Mouse (Mus musculus) liver, embryonic 11.5 days (tissue): ENCODE results near the gene Tkt. TPM values are rescaled to one million over a fixed set of nuclear protein-coding genes. Genes with fewer than 3 reads are reported as not detected.
"Not testable (repeated sequence)": the region's sequence is repeated elsewhere in the genome, so short reads cannot be mapped to it uniquely, and the experiment has no call there.

Experiments
- ATAC-seq: fragments of 200-750 bp; cut with Nextera tagmentation; replicated peaks from 2 replicates; pipeline ENCODE4 v1.8.0; 2017; ENCODE audit warnings: moderate number of reproducible peaks, mild to moderate bottlenecking, moderate TSS enrichment, moderate library complexity; ENCODE audit not compliant: low FRiP score
- DNase-seq: peaks from one replicate; pipeline ENCODE4 v3.0.0-alpha.2; 2017; ENCODE audit warnings: low spot score
- H3K27ac ChIP-seq: fragments of 300-500 bp; sonication (generic); 2 replicates; pipeline ENCODE4 v1.5.1; 2014; ENCODE audit warnings: mild to moderate bottlenecking, low read depth, low read length, control low read depth
- H3K27me3 ChIP-seq: fragments of 300-500 bp; sonication (generic); replicated peaks from 2 replicates; pipeline ENCODE4 v1.6.1; 2014; ENCODE audit warnings: low read length, mixed read lengths; ENCODE audit not compliant: control insufficient read depth, insufficient read depth
- H3K36me3 ChIP-seq: fragments of 300-500 bp; sonication (generic); 2 replicates; pipeline ENCODE4 v1.6.1; 2014; ENCODE audit warnings: mild to moderate bottlenecking, low read length, moderate library complexity, mixed read lengths; ENCODE audit not compliant: control insufficient read depth, insufficient read depth
- H3K4me1 ChIP-seq: fragments of 300-500 bp; sonication (generic); replicated peaks from 2 replicates; pipeline ENCODE4 v1.6.1; 2014; ENCODE audit warnings: low read length, mixed read lengths; ENCODE audit not compliant: control insufficient read depth, insufficient read depth
- H3K4me2 ChIP-seq: fragments of 300-500 bp; sonication (generic); 2 replicates; pipeline ENCODE4 v1.6.1; 2014; ENCODE audit warnings: mild to moderate bottlenecking, control low read depth, moderate library complexity
- H3K4me3 ChIP-seq: fragments of 300-500 bp; sonication (generic); 2 replicates; pipeline ENCODE4 v1.5.1; 2014; ENCODE audit warnings: low read depth, low read length, control low read depth
- H3K9ac ChIP-seq: fragments of 300-500 bp; sonication (generic); 2 replicates; pipeline ENCODE4 v1.6.1; 2014; ENCODE audit warnings: low read depth, low read length, control low read depth
- H3K9me3 ChIP-seq: fragments of 300-500 bp; sonication (generic); 2 replicates; pipeline ENCODE4 v1.6.1; 2016; ENCODE audit warnings: low read length, inconsistent platforms, mixed read lengths; ENCODE audit not compliant: control insufficient read depth
- WGBS: fragments of 180-500 bp; shearing (Covaris S2); extraction: QIAGEN DNeasy Blood & Tissue Kit; methylation state at CpG from one replicate; pipeline ENCODE4 v1.1.7; 2014; 5-methylcytosine and 5-hydroxymethylcytosine counted together
- polyA plus RNA-seq: library from polyadenylated mRNA; unstranded; fragments of >200 nt; fragmentation: Nextera tagmentation; extraction: Ambion mirVana; gene quantifications from 2 replicates; pipeline ENCODE4 v1.2.1, GENCODE M21; 2014

Gene Tkt
- polyA plus RNA-seq, 1 experiment from 2014 or later = 184 TPM

DNA sequence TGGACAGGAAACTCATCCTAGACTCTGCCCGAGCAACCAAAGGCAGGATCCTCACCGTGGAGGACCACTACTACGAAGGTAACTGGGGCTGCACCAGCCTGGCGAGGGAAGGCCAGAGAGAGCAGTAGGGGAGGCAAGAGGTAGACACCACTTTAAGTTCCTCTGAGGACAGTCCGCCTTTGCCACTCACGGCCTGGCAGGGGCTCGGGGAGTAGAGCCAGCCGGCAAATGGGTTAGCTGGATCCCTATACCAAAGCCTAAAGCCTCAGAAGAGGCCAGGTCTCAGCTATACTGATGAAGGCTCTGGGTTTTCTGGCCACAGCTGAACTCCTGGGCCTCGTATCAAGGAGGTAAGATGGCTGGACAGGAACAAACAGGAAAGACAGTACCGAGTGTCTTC is 24.1 kb downstream of the Tkt start:
- 85% methylated on average over 10 of the region's 10 CpGs for WGBS

DNA sequence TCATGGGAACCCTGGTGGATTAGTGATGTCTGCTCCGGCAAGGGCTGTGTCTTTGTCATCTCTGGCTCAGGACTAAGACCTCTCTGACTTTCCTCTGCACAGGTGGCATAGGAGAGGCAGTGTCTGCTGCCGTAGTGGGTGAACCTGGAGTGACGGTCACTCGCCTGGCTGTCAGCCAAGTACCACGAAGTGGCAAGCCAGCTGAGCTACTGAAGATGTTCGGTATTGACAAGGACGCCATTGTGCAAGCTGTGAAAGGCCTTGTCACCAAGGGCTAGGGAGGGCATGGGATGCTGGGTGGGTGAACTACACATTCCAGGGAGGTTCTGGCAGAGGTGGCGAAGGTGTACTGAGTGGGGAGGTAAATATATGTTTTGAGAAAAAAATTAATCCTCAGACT is 25.1 kb downstream of the Tkt start:
- no peak for DNase-seq
- ATAC-seq = no peak
- Histone ChIP-seq H3K9ac (no peak overlapping the region), H3K27me3 (no peaks in the 10 kb centered on the region), H3K36me3 (peaks cover 64% of the 10 kb centered on the region), H3K27ac (no peak overlapping the region), H3K4me2 (no peak overlapping the region), H3K4me1 (peaks cover 23% of the 10 kb centered on the region), H3K9me3 (no peaks in the 10 kb centered on the region), H3K4me3 (no peak overlapping the region)
- 84% methylated on average over 8 of the region's 8 CpGs for WGBS

More for the DNA sequence above, 24.1 kb downstream of the Tkt start:
- Histone ChIP-seq H3K9me3 (no peaks in the 10 kb centered on the region), H3K4me2 (no peak overlapping the region), H3K9ac (no peak overlapping the region), H3K4me3 (no peak overlapping the region), H3K27me3 (no peaks in the 10 kb centered on the region), H3K4me1 (peaks cover 17% of the 10 kb centered on the region), H3K36me3 (peaks cover 71% of the 10 kb centered on the region), H3K27ac (peak overlapping the region; percentile 2; the same call in 1 of the 2 replicates)
- ATAC-seq (no peak), DNase-seq (no peak)

DNA sequence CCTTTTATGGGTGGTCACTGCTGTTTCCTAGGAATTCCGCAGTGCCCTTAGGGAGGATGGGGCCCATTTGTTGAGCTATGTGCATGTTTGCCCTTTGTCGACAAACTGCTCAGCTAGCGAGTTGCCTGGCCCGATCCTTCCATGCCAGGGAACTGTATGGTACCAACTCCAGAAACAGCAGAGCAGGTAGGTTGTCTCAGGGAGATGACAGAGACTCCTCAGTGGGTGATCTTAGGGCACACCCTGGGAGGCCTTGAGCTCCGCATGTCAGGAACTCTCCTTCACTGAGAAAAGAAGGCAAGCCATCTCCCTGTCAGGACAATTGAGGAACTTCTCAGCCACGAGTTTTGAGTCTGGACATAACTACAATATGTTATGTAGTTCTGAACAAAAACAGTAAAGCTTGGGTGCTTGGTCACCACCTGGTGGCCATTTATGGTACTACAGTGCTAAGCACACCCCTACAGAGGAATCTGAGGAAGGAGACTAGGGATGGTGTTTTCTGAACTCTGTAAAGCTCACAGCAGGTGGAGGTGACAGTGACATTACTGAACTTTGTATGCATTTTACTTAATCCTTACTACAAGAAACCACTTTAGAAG is 25.9 kb downstream of the Tkt start:
- no peaks in the 10 kb centered on the region for H3K9me3 ChIP-seq
- WGBS = 73% methylated on average over 6 of the region's 6 CpGs
- DNase-seq (no peak), ATAC-seq (0 out of 2 replicates have a peak, but pooled peaks have one; percentile 44)
- peaks cover 55% of the 10 kb centered on the region for H3K36me3 ChIP-seq
- no peak overlapping the region for H3K27ac ChIP-seq
- no peak overlapping the region for H3K4me2 ChIP-seq
- no peak overlapping the region for H3K4me3 ChIP-seq
- H3K27me3 ChIP-seq = no peaks in the 10 kb centered on the region
- H3K9ac ChIP-seq = no peak overlapping the region
- peaks cover 24% of the 10 kb centered on the region for H3K4me1 ChIP-seq

DNA sequence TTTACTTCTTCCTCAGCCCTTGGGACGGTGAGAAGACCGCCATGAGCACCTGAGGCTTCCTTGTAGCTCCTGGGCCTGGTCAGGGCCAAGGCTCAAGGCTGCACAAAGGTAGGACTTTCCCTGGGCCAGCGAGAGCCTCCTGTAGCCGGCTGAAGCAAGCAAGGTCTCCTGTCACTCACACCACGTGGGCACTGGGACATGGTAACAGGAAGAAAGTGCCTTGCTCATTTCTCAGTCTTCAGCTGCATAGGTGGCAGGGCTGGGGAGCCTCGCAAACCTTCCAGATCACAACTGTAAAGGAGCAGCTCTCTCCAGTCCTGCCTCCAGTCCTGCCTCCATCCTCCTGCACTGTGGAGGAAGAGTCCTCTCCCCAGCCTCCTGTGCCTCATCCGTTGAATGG is 27.6 kb downstream of the Tkt start:
- Histone ChIP-seq H3K4me2 (peak overlapping the region; percentile 39; the same call in 1 of the 2 replicates), H3K27ac (peak overlapping the region; percentile 86), H3K36me3 (peaks cover 40% of the 10 kb centered on the region), H3K27me3 (no peaks in the 10 kb centered on the region), H3K4me1 (peaks cover 28% of the 10 kb centered on the region), H3K4me3 (no peak overlapping the region), H3K9me3 (no peaks in the 10 kb centered on the region), H3K9ac (0 out of 2 replicates have a peak overlapping the region, but pooled peaks have one; percentile 10)
- no peak for ATAC-seq
- 68% methylated on average over 7 of the region's 7 CpGs for WGBS
- no peak for DNase-seq

DNA sequence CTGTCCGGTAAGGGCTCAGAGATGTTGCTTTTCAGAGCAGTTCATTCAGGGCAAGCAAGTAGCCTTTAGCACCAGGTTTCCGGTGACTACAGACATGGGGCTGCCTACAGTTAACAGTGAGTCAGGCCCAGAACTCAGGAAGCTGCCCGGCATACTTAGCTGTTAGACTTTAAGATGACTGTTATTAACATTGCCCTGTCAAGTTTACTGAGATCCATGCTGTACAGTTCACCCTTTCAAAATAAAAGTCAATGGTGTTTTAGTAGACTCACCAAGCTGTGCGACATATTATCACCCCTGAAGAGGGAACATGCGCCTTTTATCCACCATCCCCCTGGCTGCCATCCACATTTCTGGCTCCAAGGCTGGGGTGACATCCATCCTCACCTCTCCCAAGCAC is 28.1 kb downstream of the Tkt start:
- ATAC-seq (peak; percentile 10; the same call in 1 of the 2 replicates), DNase-seq (no peak)
- peaks cover 35% of the 10 kb centered on the region for H3K36me3 ChIP-seq
- WGBS = 51% methylated on average over 5 of the region's 5 CpGs
- H3K4me2 ChIP-seq = peak overlapping the region; percentile 39; the same call in 1 of the 2 replicates
- H3K27me3 ChIP-seq = no peaks in the 10 kb centered on the region
- H3K4me3 ChIP-seq = no peak overlapping the region
- peaks cover 28% of the 10 kb centered on the region for H3K4me1 ChIP-seq
- no peaks in the 10 kb centered on the region for H3K9me3 ChIP-seq
- H3K27ac ChIP-seq = peak overlapping the region; percentile 86
- H3K9ac ChIP-seq = peak overlapping the region; percentile 22; the same call in 1 of the 2 replicates

DNA sequence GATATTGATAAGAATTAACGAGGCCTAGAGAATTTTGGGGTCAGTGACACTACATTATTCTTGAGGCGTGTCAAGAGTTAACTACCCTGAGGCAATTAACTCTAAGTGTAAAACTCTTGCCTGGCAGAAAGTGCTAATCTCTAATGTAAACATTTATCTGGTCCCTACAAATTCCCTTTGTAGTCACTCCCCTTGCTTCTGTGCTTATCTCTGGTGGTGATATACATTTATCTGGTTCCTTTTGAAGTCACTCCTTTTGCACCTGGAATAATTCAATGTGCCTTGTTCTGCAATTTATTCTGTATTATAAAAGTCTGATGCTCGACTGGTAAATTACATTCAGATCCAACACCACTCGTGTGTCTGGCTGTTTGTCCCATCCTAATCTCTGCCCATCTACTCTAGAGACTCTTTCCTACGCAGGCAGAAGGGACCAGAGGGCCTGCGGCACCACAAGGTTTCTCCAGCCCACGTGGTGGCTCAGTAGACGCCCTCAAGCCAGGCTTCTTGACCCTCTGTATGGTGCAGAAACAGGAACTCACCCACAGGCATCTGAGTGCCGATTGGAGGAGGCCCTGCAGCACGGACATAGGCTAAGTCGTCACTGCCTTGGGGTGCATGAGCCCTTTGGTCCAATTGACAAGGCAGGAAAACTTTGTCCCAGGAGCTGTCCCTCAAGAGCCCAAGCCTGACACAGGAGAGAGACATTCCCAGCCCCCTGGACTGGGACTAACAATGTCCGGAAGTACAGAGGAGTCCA is 29.3 kb downstream of the Tkt start:
- not testable (repeated sequence) for H3K4me3 ChIP-seq, H3K9me3 ChIP-seq, H3K27me3 ChIP-seq
- ATAC-seq = peak; percentile 85
- H3K36me3 ChIP-seq = peaks cover 23% of the 10 kb centered on the region
- WGBS = 13% methylated on average over 10 of the region's 12 CpGs
- DNase-seq = peak; percentile 72
- H3K9ac ChIP-seq = peak overlapping the region; percentile 38; the same call in 1 of the 2 replicates
- peak overlapping the region; percentile 36 for H3K4me2 ChIP-seq
- peak overlapping the region; percentile 59 for H3K27ac ChIP-seq
- peaks cover 28% of the 10 kb centered on the region for H3K4me1 ChIP-seq

DNA sequence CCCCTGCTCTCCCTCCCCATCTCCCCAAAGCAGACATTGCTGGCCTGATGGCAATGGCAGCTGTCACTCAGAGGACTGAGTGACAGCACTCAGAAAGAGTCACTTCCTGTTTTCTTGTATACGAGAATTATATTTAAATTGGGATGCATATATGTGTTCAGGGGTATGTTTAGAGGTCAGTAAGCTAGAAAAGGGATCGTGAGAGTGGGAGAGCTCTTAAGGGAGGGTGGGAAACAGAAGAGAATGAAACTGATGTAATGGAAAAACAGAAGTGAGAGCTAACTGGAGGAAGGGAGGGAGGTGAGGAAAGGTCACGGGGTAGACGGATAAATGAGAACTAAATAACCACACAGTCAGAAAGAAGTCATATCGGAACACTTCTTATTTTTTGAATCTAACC is 31.0 kb downstream of the Tkt start:
- no peak overlapping the region; the same call in 1 of the 2 replicates for H3K27ac ChIP-seq
- no peak for ATAC-seq

DNA sequence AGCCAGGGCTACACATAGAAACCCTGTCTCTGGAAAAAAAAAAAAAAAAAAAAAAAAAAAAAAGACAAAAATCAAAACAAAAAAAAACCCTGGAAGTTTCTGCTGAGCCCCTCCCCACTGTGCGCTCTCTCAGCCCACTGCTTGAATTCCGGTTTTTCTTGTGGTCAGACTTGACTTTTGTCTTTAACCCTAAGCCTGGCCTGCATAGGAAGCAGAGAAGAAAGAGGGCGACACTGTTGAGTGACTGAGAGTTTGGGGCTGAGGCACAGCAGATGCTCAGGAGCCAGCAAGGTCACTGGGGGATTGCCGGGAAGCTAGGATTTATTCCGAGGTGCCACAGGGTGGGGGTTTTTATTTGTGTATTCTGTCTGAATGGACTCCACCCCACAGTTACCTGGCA is 31.7 kb downstream of the Tkt start:
- Histone ChIP-seq H3K9me3 (no peaks in the 10 kb centered on the region), H3K36me3 (peaks cover 6% of the 10 kb centered on the region), H3K27me3 (no peaks in the 10 kb centered on the region), H3K4me1 (peaks cover 32% of the 10 kb centered on the region), H3K4me3 (no peak overlapping the region), H3K9ac (no peak overlapping the region), H3K27ac (no peak overlapping the region), H3K4me2 (no peak overlapping the region)
- no peak for DNase-seq
- no peak for ATAC-seq
- WGBS = 40% methylated on average over 5 of the region's 5 CpGs

More for the DNA sequence above, 31.0 kb downstream of the Tkt start:
- 52% methylated on average over 5 of the region's 5 CpGs for WGBS
- peaks cover 10% of the 10 kb centered on the region for H3K36me3 ChIP-seq
- peaks cover 28% of the 10 kb centered on the region for H3K4me1 ChIP-seq
- no peak overlapping the region for H3K4me3 ChIP-seq
- H3K9me3 ChIP-seq = no peaks in the 10 kb centered on the region
- DNase-seq = no peak
- no peaks in the 10 kb centered on the region for H3K27me3 ChIP-seq
- H3K9ac ChIP-seq = no peak overlapping the region
- no peak overlapping the region for H3K4me2 ChIP-seq
